Mouse (Mus musculus) stomach, embryonic 16.5 days (tissue): ENCODE results near the gene Sulf2. TPM values are rescaled to one million over a fixed set of nuclear protein-coding genes. Genes with fewer than 3 reads are reported as not detected.

Source experiments
- ATAC-seq: fragments of 200-750 bp; cut with Nextera tagmentation; 2 replicates; pipeline ENCODE4 v1.8.0; 2017; ENCODE audit warnings: moderate number of reproducible peaks, moderate TSS enrichment; ENCODE audit not compliant: insufficient read depth, low FRiP score
- H3K27ac ChIP-seq: fragments of 300-500 bp; sonication (generic); 2 replicates; pipeline ENCODE4 v1.5.1; 2014; ENCODE audit warnings: low read length
- H3K27me3 ChIP-seq: fragments of 300-500 bp; sonication (generic); 2 replicates; pipeline ENCODE4 v1.6.1; 2014; ENCODE audit warnings: low read length, control low read depth, mixed read lengths; ENCODE audit not compliant: control insufficient read depth, insufficient read depth
- H3K36me3 ChIP-seq: fragments of 300-500 bp; sonication (generic); 2 replicates; pipeline ENCODE4 v1.6.1; 2014; ENCODE audit warnings: low read length; ENCODE audit not compliant: control insufficient read depth, insufficient read depth
- H3K4me1 ChIP-seq: fragments of 300-500 bp; sonication (generic); 2 replicates; pipeline ENCODE4 v1.6.1; 2014; ENCODE audit warnings: low read length, control low read depth, mixed read lengths; ENCODE audit not compliant: control insufficient read depth, insufficient read depth
- H3K4me2 ChIP-seq: fragments of 300-500 bp; sonication (generic); 2 replicates; pipeline ENCODE4 v1.6.1; 2014; ENCODE audit warnings: low read depth, low read length, mixed read lengths
- H3K4me3 ChIP-seq: fragments of 300-500 bp; sonication (generic); replicated peaks from 2 replicates; pipeline ENCODE4 v1.5.1; 2014; ENCODE audit warnings: mild to moderate bottlenecking, low read length
- H3K9ac ChIP-seq: fragments of 300-500 bp; sonication (generic); 2 replicates; pipeline ENCODE4 v1.6.1; 2014; ENCODE audit warnings: low read length
- H3K9me3 ChIP-seq: fragments of 300-500 bp; sonication (generic); replicated peaks from 2 replicates; pipeline ENCODE4 v1.6.1; 2016; ENCODE audit warnings: low read length, control low read depth; ENCODE audit not compliant: control insufficient read depth
- WGBS: fragments of 180-500 bp; shearing (Covaris S2); extraction: QIAGEN DNeasy Blood & Tissue Kit; methylation state at CpG from one replicate; pipeline ENCODE4 v1.1.7; 2014; 5-methylcytosine and 5-hydroxymethylcytosine counted together
- polyA plus RNA-seq: library from polyadenylated mRNA; unstranded; fragments of >200 nt; fragmentation: Nextera tagmentation; extraction: Ambion mirVana; gene quantifications from 2 replicates; pipeline ENCODE4 v1.2.1, GENCODE M21; 2015

Sulf2 gene
- polyA plus RNA-seq, 1 experiment from 2014 or later: 124 TPM

DNA sequence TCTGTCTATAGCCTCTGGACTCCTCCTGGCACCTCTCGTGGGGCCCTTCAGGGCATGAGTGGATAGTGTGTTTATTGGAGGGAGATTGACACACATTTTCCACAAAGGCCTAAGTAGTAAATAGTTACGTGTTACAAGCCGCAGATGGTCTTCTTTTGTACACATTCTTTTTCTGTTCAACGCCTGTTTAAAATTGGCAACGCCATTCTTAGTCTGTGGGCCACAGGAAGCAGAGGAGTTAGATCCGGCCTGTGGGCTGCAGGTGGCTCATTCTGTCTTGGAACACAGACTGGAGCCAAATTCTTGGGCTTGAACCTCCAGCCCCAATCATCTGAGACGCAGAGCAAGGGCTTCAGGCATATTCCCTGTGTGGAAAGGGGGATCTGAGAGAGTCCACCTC is 9.9 kb upstream of the Sulf2 start:
- no peaks in the 10 kb centered on the region for H3K27me3 ChIP-seq
- 69% methylated on average over 7 of the region's 7 CpGs for WGBS
- H3K9me3 ChIP-seq: no peaks in the 10 kb centered on the region
- H3K9ac ChIP-seq: no peak overlapping the region
- no peak for ATAC-seq
- no peak overlapping the region for H3K4me3 ChIP-seq
- peaks cover 31% of the 10 kb centered on the region for H3K4me1 ChIP-seq
- H3K27ac ChIP-seq: no peak overlapping the region
- H3K36me3 ChIP-seq: no peaks in the 10 kb centered on the region
- H3K4me2 ChIP-seq: no peak overlapping the region

DNA sequence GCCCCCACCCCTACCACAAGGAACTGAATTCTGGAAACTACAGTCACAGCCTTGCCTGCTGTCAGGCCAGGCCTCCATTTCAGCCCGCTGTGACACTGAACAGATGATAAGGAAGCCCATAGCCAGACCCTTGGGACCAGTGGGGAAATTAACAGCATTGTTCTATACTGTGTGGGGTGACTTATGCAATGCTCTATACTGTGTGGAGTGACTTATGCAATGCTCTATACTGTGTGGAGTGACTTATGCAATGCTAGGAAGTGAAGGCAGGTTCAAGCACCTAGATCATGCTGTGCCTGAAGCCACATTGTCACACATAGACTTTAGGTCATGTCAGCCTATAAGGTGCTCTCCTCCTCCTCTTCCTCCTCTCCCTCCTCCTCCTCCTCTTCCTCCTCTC is 9.1 kb upstream of the Sulf2 start:
- Histone ChIP-seq H3K4me2 (no peak overlapping the region), H3K9ac (no peak overlapping the region), H3K4me1 (peaks cover 24% of the 10 kb centered on the region), H3K4me3 (no peak overlapping the region), H3K9me3 (no peaks in the 10 kb centered on the region), H3K27me3 (no peaks in the 10 kb centered on the region), H3K36me3 (no peaks in the 10 kb centered on the region), H3K27ac (no peak overlapping the region)
- no peak; the same call in 1 of the 2 replicates for ATAC-seq
- WGBS: 82% methylated on average over 1 of the region's 1 CpGs

- H3K4me2 ChIP-seq: no peak overlapping the region
- 79% methylated on average over 6 of the region's 6 CpGs for WGBS
- no peak overlapping the region for H3K9ac ChIP-seq
- no peak for ATAC-seq
- H3K4me1 ChIP-seq: peaks cover 23% of the 10 kb centered on the region
- no peaks in the 10 kb centered on the region for H3K9me3 ChIP-seq
- H3K27ac ChIP-seq: no peak overlapping the region
- no peak overlapping the region for H3K4me3 ChIP-seq
- H3K36me3 ChIP-seq: no peaks in the 10 kb centered on the region
- no peaks in the 10 kb centered on the region for H3K27me3 ChIP-seq
Measured at GRCm38 (mm10) chr2:166163917-166164316, 8.5 kb upstream of the Sulf2 start.

GRCm38 (mm10) chr2:166163252-166163651 is 7.8 kb upstream of the Sulf2 start:
- Histone ChIP-seq H3K4me3 (no peak overlapping the region), H3K36me3 (no peaks in the 10 kb centered on the region), H3K4me2 (no peak overlapping the region), H3K27me3 (no peaks in the 10 kb centered on the region), H3K9me3 (no peaks in the 10 kb centered on the region), H3K9ac (no peak overlapping the region), H3K27ac (no peak overlapping the region), H3K4me1 (peaks cover 16% of the 10 kb centered on the region)
- WGBS: 60% methylated on average over 5 of the region's 5 CpGs
- ATAC-seq: no peak

DNA sequence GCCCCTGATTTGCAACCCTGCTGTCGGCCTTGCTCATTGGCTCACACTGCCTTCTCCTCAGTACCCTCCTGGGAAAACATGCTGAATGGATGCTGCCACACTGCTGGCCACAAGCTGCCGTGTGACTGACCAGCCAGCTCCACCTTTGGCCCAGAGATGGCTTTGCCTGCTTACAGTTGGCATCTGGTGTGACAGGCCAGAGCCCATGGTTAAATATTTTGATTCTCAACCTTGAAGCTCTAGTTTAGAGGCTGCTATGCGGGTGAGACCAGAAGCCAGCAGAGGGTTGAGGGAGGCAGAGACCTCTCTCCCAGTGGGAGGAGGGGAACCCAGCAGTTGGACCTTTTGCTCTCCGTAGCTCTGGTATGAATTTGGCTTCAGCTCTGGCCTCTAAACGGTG is 6.7 kb upstream of the Sulf2 start:
- no peak for ATAC-seq
- Histone ChIP-seq H3K27ac (no peak overlapping the region), H3K27me3 (no peaks in the 10 kb centered on the region), H3K4me3 (no peak overlapping the region), H3K9me3 (no peaks in the 10 kb centered on the region), H3K4me2 (no peak overlapping the region), H3K4me1 (peaks cover 21% of the 10 kb centered on the region), H3K36me3 (no peaks in the 10 kb centered on the region), H3K9ac (0 out of 2 replicates have a peak overlapping the region, but pooled peaks have one; percentile 4)
- 62% methylated on average over 5 of the region's 5 CpGs for WGBS

DNA sequence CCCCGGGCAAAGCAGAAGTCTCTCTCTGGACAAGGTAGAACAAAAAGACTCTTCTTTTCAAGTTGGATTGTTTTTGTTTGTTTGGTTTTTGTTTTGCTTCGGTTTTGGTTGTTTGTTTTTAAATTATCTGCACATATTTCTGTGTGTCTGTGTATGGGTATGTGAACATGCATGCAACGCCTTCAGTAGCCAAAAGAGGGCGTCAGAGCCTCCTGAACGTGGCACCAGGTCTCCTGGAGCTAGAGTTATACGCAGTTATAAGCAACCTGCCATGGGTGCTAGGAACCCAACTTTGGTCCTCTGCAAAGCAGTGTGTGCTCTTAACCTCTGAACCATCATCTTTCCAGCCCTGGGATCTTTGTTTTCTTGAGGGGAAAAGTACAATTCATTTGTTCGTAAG is 3.8 kb upstream of the Sulf2 start:
- 88% methylated on average over 7 of the region's 7 CpGs for WGBS
- Histone ChIP-seq H3K27ac (no peak overlapping the region), H3K4me1 (peaks cover 26% of the 10 kb centered on the region), H3K4me2 (no peak overlapping the region), H3K4me3 (no peak overlapping the region), H3K9me3 (no peaks in the 10 kb centered on the region), H3K27me3 (no peaks in the 10 kb centered on the region), H3K36me3 (no peaks in the 10 kb centered on the region), H3K9ac (no peak overlapping the region)
- ATAC-seq: no peak

DNA sequence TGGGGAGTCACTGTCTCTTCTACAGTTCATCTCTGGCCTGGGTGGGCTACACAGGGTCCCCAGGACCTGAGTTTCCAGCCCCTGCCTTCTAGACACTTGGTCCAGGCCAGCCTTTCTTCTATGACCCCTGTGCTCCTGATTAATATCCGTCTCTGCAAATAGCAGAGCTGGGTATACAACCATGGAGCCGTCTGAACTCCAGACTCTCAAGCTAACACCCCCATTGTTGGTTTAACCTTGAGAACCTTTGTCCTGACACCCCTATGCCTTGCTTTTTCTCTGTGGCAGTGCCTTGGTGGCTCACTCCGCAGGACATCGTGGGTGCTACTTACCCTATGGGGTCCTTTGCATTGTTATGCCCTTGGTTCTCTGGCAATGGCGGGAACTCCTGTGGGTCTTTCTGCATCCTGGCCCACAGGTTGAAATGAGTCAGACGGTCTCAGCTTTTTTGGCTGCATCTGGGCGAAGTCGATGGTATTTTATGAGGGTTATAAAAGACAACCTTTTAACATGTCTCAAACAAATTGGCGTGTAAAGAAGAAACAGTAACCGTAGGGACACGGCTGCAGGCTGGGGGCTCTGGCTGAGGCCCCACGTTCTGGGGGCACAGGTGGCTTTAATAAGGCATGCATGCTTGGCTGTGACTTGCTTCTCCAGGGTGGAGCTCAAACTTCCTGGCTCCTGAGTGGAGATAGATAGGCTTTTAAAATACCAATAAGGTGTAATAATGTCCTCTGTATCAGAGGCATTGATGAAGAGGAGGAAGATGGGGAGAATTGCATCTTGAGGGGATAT is 2.5 kb upstream of the Sulf2 start:
- H3K27ac ChIP-seq: peak overlapping the region; percentile 42; the same call in 1 of the 2 replicates
- H3K27me3 ChIP-seq: no peaks in the 10 kb centered on the region
- H3K36me3 ChIP-seq: no peaks in the 10 kb centered on the region
- 70% methylated on average over 12 of the region's 12 CpGs for WGBS
- H3K9ac ChIP-seq: no peak overlapping the region
- H3K4me3 ChIP-seq: no peak overlapping the region
- no peak overlapping the region for H3K4me2 ChIP-seq
- no peak for ATAC-seq
- peaks cover 28% of the 10 kb centered on the region for H3K4me1 ChIP-seq
- H3K9me3 ChIP-seq: no peaks in the 10 kb centered on the region

DNA sequence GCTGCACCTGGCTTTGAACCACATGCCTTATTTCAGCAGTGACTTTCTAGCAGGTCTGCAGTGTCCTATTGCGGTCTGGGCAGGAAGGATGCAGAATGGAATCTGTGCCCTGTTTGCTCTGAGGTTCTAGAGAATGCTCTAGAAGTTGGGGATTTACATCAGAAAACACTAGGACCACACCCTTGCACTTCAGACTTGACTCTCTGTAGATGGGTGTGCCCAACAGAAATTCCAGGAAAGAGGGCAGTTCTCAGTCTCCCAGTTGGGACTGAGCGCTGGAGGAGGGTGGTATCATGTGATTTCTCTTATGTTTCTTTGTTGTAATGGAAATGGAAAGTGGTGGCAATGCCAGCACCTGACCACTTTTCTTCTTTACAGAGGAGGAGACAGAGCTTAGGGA is 1.7 kb upstream of the Sulf2 start:
- H3K4me2 ChIP-seq: no peak overlapping the region
- H3K4me3 ChIP-seq: no peak overlapping the region
- H3K27me3 ChIP-seq: no peaks in the 10 kb centered on the region
- H3K27ac ChIP-seq: no peak overlapping the region
- H3K9me3 ChIP-seq: no peaks in the 10 kb centered on the region
- no peak overlapping the region for H3K9ac ChIP-seq
- H3K4me1 ChIP-seq: peaks cover 27% of the 10 kb centered on the region
- no peaks in the 10 kb centered on the region for H3K36me3 ChIP-seq
- WGBS: 73% methylated on average over 2 of the region's 2 CpGs
- no peak for ATAC-seq

DNA sequence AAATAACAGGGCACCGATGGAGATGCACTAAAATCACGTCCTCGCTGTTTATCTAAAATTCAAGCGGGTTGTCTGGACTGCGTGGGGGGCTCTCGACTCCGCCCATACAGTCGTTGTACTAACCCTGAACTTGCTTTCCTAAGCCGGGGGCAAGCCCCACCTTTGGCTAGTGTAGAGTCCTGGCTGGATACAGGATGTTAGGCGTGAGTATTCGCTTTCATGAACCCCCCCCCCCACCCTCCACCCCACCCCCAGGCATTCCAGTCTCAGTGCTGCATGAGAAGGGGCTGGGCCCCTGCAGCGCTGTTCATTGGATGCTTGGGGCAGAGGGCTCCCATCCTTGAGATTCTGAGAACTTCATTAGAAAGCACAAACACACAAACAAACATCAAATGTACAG is 659 bp upstream of the Sulf2 start:
- Histone ChIP-seq H3K9ac (peak overlapping the region; percentile 91; the same call in 1 of the 2 replicates), H3K27ac (peak overlapping the region; percentile 94), H3K9me3 (no peaks in the 10 kb centered on the region), H3K4me2 (peak overlapping the region; percentile 94), H3K36me3 (no peaks in the 10 kb centered on the region), H3K27me3 (no peaks in the 10 kb centered on the region), H3K4me1 (peaks cover 35% of the 10 kb centered on the region), H3K4me3 (peak overlapping the region; percentile 75)
- 10% methylated on average over 12 of the region's 12 CpGs for WGBS
- no peak for ATAC-seq
